12 mouse cellular contexts compared by ENCODE assay signal in the genomic region with DNA sequence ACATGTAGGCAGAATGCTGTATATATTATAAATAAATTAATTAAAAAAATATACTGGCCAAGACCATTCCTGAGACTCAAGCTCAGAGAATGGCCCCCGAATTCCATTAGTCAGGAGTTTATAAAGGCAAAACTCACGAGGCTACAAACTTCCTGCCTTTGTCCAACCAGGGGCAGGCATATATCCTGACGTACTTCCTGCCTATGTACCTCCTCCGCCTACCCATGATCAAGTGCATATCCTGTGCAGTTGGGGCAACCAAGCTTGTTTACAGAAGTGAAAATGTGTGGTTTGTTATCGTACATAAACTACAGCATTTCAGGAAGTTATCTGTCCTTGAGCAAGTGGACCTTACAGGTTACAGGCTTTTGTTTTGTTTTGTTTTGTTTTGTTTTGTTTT. TPM values are rescaled to one million over a fixed set of nuclear protein-coding genes. Genes with fewer than 3 reads are reported as not detected.
DNase-seq lines count a peak whose midpoint lies in the region; TF ChIP-seq lines count a peak whose summit lies in the region.
"Had no signal": no experiment of that assay in that cellular context is flagged by ENCODE, and none has a peak within 500 bp of the region (broad histone marks: within the 10 kb centered on the region; RNA-seq: fewer than 3 reads in every experiment).

No protein-coding gene starts in this region.

- peak; percentile 28 for DNase-seq in kidney, adult 2 months
- no peak for DNase-seq in kidney, postnatal 36 days
- peak; percentile 83 for DNase-seq in CD4-positive, CD25-positive, alpha-beta regulatory T cell, adult 2 months (ENCODE audit: low read depth, low spot score)
- DNase-seq in induced T-regulatory cell, adult 2 months (ENCODE audit: low read depth) = peak; percentile 88
- DNase-seq in layer of hippocampus, adult 8-10 months (ENCODE audit: low spot score in 2 of 2) = no peak
- DNase-seq in thymus, postnatal 36 days = no peak
- no peak for DNase-seq in adrenal gland, postnatal 25 days
- DNase-seq: adrenal gland, postnatal 10 days; cerebellum, adult 2 months had no signal

- no peaks in the 10 kb centered on the region for H3K79me2 ChIP-seq in myocyte (ENCODE audit: control insufficient read depth, insufficient read depth)

- no peaks in the 10 kb centered on the region for H3K36me3 ChIP-seq in kidney, adult 2 months (ENCODE audit: control insufficient read depth, insufficient read depth, low read length)
- no peaks in the 10 kb centered on the region for H3K36me3 ChIP-seq in myocyte (ENCODE audit: control insufficient read depth, insufficient read depth)
- H3K36me3 ChIP-seq: embryonic facial prominence, embryonic 13.5 days; heart, embryonic 13.5 days had no signal

- H3K27me3 ChIP-seq in kidney, adult 2 months (replicated peaks; ENCODE audit: control insufficient read depth, insufficient read depth, low read length) = no peaks in the 10 kb centered on the region
- no peaks in the 10 kb centered on the region for H3K27me3 ChIP-seq in myocyte (ENCODE audit: control insufficient read depth, insufficient read depth, insufficient read length)
- H3K27me3 ChIP-seq: embryonic facial prominence, embryonic 13.5 days had no signal

- 67% methylated on average over 5 of the region's 5 CpGs for WGBS in kidney, adult 2 months

- no peak for TF ChIP-seq POLR2A in kidney, adult 2 months (IDR thresholded peaks at IDR 0.05; ENCODE audit: low read depth, low read length)
- TF ChIP-seq POLR2A in myocyte (IDR thresholded peaks at IDR 0.05; ENCODE audit: insufficient read length, low read depth) = peak; percentile 12

- H3K4me1 ChIP-seq in kidney, adult 2 months (ENCODE audit: control insufficient read depth, insufficient read depth, low read length) = no peaks in the 10 kb centered on the region
- H3K4me1 ChIP-seq: heart, embryonic 13.5 days had no signal

- H3K4me2 ChIP-seq in myocyte (ENCODE audit: low read depth) = peak overlapping the region; percentile 45
- H3K4me2 ChIP-seq: embryonic facial prominence, embryonic 13.5 days; heart, embryonic 13.5 days had no signal

- no peak for TF ChIP-seq CTCF in kidney, adult 2 months (conservative IDR thresholded peaks at IDR 0.05; ENCODE audit: insufficient read depth, insufficient read length, low read depth, low read length)

- no peak overlapping the region for H3K27ac ChIP-seq in kidney, adult 2 months (ENCODE audit: insufficient read depth, low read depth, low read length)
- H3K27ac ChIP-seq: embryonic facial prominence, embryonic 13.5 days; heart, embryonic 13.5 days had no signal

- no peak overlapping the region for H3K4me3 ChIP-seq in kidney, adult 2 months (ENCODE audit: insufficient read depth, low read depth, low read length)
- H3K4me3 ChIP-seq in myocyte = peak overlapping the region; percentile 34
- H3K4me3 ChIP-seq: embryonic facial prominence, embryonic 13.5 days; heart, embryonic 13.5 days had no signal

- no peak overlapping the region for H3ac ChIP-seq in myocyte (ENCODE audit: control insufficient read depth, insufficient read length)

TF ChIP-seq in myocyte, 11 proteins besides CTCF, POLR2A, EP300 and RAD21:
- no peak for TF ChIP-seq CEBPB (IDR thresholded peaks at IDR 0.05; ENCODE audit: insufficient read depth, poor library complexity, severe bottlenecking)
- no peak for TF ChIP-seq USF1 (IDR thresholded peaks at IDR 0.05; ENCODE audit: low read depth)
- no peak for TF ChIP-seq POLR2AphosphoS2 (IDR thresholded peaks at IDR 0.05; ENCODE audit: insufficient read length, low read depth)
- no peak for TF ChIP-seq REST (IDR thresholded peaks at IDR 0.05; ENCODE audit: insufficient read depth, insufficient read length)
- no peak for TF ChIP-seq TCF12 (IDR thresholded peaks at IDR 0.05; ENCODE audit: insufficient read depth, poor library complexity, severe bottlenecking)
- no peak for TF ChIP-seq MAX (IDR thresholded peaks at IDR 0.05; ENCODE audit: low read depth)
- TF ChIP-seq TCF3 (IDR thresholded peaks at IDR 0.05; ENCODE audit: insufficient read length, low read depth) = no peak
- TF ChIP-seq E2F4 (IDR thresholded peaks at IDR 0.05; ENCODE audit: insufficient read depth) = no peak
- no peak for TF ChIP-seq MYOD1 (IDR thresholded peaks at IDR 0.05; ENCODE audit: control insufficient read depth in 1 of 3, insufficient read length in 2 of 3, low read depth in 2 of 3)
- no peak for TF ChIP-seq MYOG (IDR thresholded peaks at IDR 0.05; ENCODE audit: control insufficient read depth in 1 of 3, insufficient read depth in 1 of 3, insufficient read length in 2 of 3, low read depth in 2 of 3)
- no peak for TF ChIP-seq SRF (IDR thresholded peaks at IDR 0.05; ENCODE audit: control insufficient read depth, insufficient read length, low read depth)

RNA-seq across cellular contexts. Expression of gene Rab11fip4, which starts 32.0 kb away (rescaled TPM):
- 40.8 and 48.0 TPM in 2 replicates for polyA plus RNA-seq in kidney, adult 2 months (2012; rRNA removed)
- 0.04 TPM for polyA plus RNA-seq in myocyte (2012; fragmentation: generic; extraction: Trizol)
- total RNA-seq in layer of hippocampus, adult 8-10 months (2022) = 100 to 1,000 TPM; 157 to 175 (median 167) TPM
- total RNA-seq in adrenal gland, postnatal 25 days (2021) = 3.4 and 4.2 TPM in 2 replicates

Comparison
In these comparisons a context has a peak if more than half of its experiments do, and no peak if none do; other contexts are left out.
1. DNase-seq: peak in kidney, adult 2 months (single experiment), CD4-positive, CD25-positive, alpha-beta regulatory T cell, adult 2 months (single experiment) and induced T-regulatory cell, adult 2 months (single experiment); none in kidney, postnatal 36 days (0 of 2), layer of hippocampus, adult 8-10 months (0 of 2), thymus, postnatal 36 days (0 of 2) and adrenal gland, postnatal 25 days (single experiment).
2. RNA of gene Rab11fip4, which starts 32.0 kb away (total RNA-seq): 157 to 175 TPM in layer of hippocampus, adult 8-10 months; 3.4 to 4.2 TPM in adrenal gland, postnatal 25 days; every median in the first group is over 10 times any median in the second.